Mouse (Mus musculus) CH12.LX (cell line): ENCODE measurements around the gene Olfr1158. TPM values are rescaled to one million over a fixed set of nuclear protein-coding genes. Genes with fewer than 3 reads are reported as not detected.
"Not testable (repeated sequence)": the region's sequence is repeated elsewhere in the genome, so short reads cannot be mapped to it uniquely, and the experiment has no call there.

Source experiments
- DNase-seq: peaks from one replicate; pipeline ENCODE4 v3.0.0-alpha.2; 2013; ENCODE audit errors: extremely low read depth
- H3K27ac ChIP-seq: 2 replicates; pipeline ENCODE4 v1.5.1; 2012; ENCODE audit warnings: low read depth, mild to moderate bottlenecking, control low read depth, moderate library complexity; ENCODE audit not compliant: insufficient read depth
- H3K27me3 ChIP-seq: replicated peaks from 2 replicates; pipeline ENCODE3; 2012; ENCODE audit warnings: inconsistent platforms
- H3K36me3 ChIP-seq, 2 experiments: replicated peaks in 1 of 2; 2 replicates each; pipeline versions ENCODE3 to v1.6.1; 2012; ENCODE audit warnings: inconsistent platforms in 1 of 2, low read length in 1 of 2, mild to moderate bottlenecking in 1 of 2, mixed read lengths in 1 of 2, moderate library complexity in 1 of 2; ENCODE audit not compliant: control insufficient read depth in 1 of 2, insufficient read depth in 1 of 2
- H3K4me1 ChIP-seq, 2 experiments: 2 replicates each; pipeline ENCODE4 v1.6.1; 2012; ENCODE audit warnings: inconsistent platforms in 1 of 2, moderate library complexity in 1 of 2; ENCODE audit not compliant: insufficient read depth in 2 of 2, control insufficient read depth in 1 of 2
- H3K4me2 ChIP-seq: 2 replicates; pipeline ENCODE4 v1.6.1; 2012; ENCODE audit warnings: low read depth, mild to moderate bottlenecking, control low read depth; ENCODE audit not compliant: poor library complexity, insufficient read depth, severe bottlenecking
- H3K4me3 ChIP-seq, 3 experiments: fragments of 150-350 bp in 1 of 3; sonication (generic) in 1 of 3; replicated peaks in 1 of 3; 2 replicates each; pipeline versions ENCODE3 to v1.5.1; 2011 to 2012; ENCODE audit warnings: low read depth in 2 of 3, low read length in 2 of 3, mild to moderate bottlenecking in 2 of 3, moderate library complexity in 2 of 3, control low read depth in 1 of 3, improper control_type of control experiment in 1 of 3, inconsistent platforms in 1 of 3, mixed read lengths in 1 of 3; ENCODE audit not compliant: poor library complexity in 1 of 3
- H3K79me2 ChIP-seq: replicated peaks from 2 replicates; pipeline ENCODE4 v1.6.1; 2012; ENCODE audit warnings: mild to moderate bottlenecking, moderate library complexity; ENCODE audit not compliant: control insufficient read depth, poor library complexity, insufficient read depth, severe bottlenecking; ENCODE audit errors: extremely low read depth
- H3K9ac ChIP-seq: 2 replicates; pipeline ENCODE4 v1.6.1; 2012; ENCODE audit warnings: low read depth, mild to moderate bottlenecking, control low read depth, moderate library complexity; ENCODE audit not compliant: insufficient read depth
- H3K9me3 ChIP-seq: replicated peaks from 2 replicates; pipeline ENCODE3; 2012; ENCODE audit warnings: low read length, inconsistent platforms, mixed read lengths
- BHLHE40 ChIP-seq: IDR thresholded peaks from 2 replicates; pipeline ENCODE4 v1.6.1; 2011; ENCODE audit warnings: mild to moderate bottlenecking, low read depth, low read length, improper control_type of control experiment
- E2F4 ChIP-seq: IDR thresholded peaks from 2 replicates; pipeline ENCODE4 v1.6.1; 2011; ENCODE audit warnings: low read depth, low read length, improper control_type of control experiment; ENCODE audit not compliant: insufficient replicate concordance
- ELF1 ChIP-seq: IDR thresholded peaks from 2 replicates; pipeline ENCODE4 v1.6.1; 2014; ENCODE audit warnings: low read depth, mild to moderate bottlenecking, inconsistent platforms, low read length, improper control_type of control experiment
- EP300 ChIP-seq: IDR thresholded peaks from 2 replicates; pipeline ENCODE4 v1.6.1; 2011; ENCODE audit warnings: low read length, improper control_type of control experiment
- ETS1 ChIP-seq: conservative IDR thresholded peaks from 2 replicates; pipeline ENCODE4 v1.6.1; 2012; ENCODE audit warnings: low read depth, mild to moderate bottlenecking, inconsistent platforms, low read length, improper control_type of control experiment, moderate library complexity
- HCFC1 ChIP-seq: IDR thresholded peaks from 2 replicates; pipeline ENCODE4 v1.6.1; 2012; ENCODE audit warnings: low read depth, mild to moderate bottlenecking, inconsistent platforms, low read length, improper control_type of control experiment
- JUN ChIP-seq: IDR thresholded peaks from 2 replicates; pipeline ENCODE4 v1.6.1; 2011; ENCODE audit warnings: low read depth, mild to moderate bottlenecking, low read length, improper control_type of control experiment, moderate library complexity; ENCODE audit not compliant: insufficient read depth
- MAFK ChIP-seq: IDR thresholded peaks from 2 replicates; pipeline ENCODE4 v1.6.1; 2011; ENCODE audit warnings: low read length, improper control_type of control experiment; ENCODE audit not compliant: insufficient replicate concordance
- MXI1 ChIP-seq: IDR thresholded peaks from 2 replicates; pipeline ENCODE4 v1.6.1; 2011; ENCODE audit warnings: mild to moderate bottlenecking, low read depth, low read length, improper control_type of control experiment
- MYC ChIP-seq: IDR thresholded peaks from 2 replicates; pipeline ENCODE4 v1.6.1; 2011; ENCODE audit warnings: low read depth, mild to moderate bottlenecking, improper control_type of control experiment, low read length
- NELFE ChIP-seq: IDR thresholded peaks from 2 replicates; pipeline ENCODE4 v1.6.1; 2011; ENCODE audit warnings: low read depth, low read length, improper control_type of control experiment
- NRF1 ChIP-seq: IDR thresholded peaks from 2 replicates; pipeline ENCODE4 v1.6.1; 2014; ENCODE audit warnings: low read depth, mild to moderate bottlenecking, inconsistent platforms, low read length, improper control_type of control experiment, moderate library complexity
- PAX5 ChIP-seq: IDR thresholded peaks from 2 replicates; pipeline ENCODE4 v1.6.1; 2012; ENCODE audit warnings: low read length, inconsistent platforms, mixed read lengths
- POLR2A ChIP-seq: IDR thresholded peaks from 2 replicates; pipeline ENCODE4 v1.6.1; 2011; ENCODE audit warnings: low read depth, mild to moderate bottlenecking, improper control_type of control experiment, low read length
- RAD21 ChIP-seq: IDR thresholded peaks from 2 replicates; pipeline ENCODE4 v1.6.1; 2011; ENCODE audit warnings: low read depth, mild to moderate bottlenecking, low read length, improper control_type of control experiment, moderate library complexity
- SIN3A ChIP-seq: IDR thresholded peaks from 2 replicates; pipeline ENCODE4 v1.6.1; 2012; ENCODE audit warnings: low read length, improper control_type of control experiment, inconsistent platforms
- SMC3 ChIP-seq: IDR thresholded peaks from 2 replicates; pipeline ENCODE4 v1.6.1; 2011; ENCODE audit warnings: low read depth, low read length, improper control_type of control experiment
- TBP ChIP-seq: conservative IDR thresholded peaks from 2 replicates; pipeline ENCODE4 v1.6.1; 2011; ENCODE audit warnings: low read depth, low read length, improper control_type of control experiment
- TCF12 ChIP-seq: IDR thresholded peaks from 2 replicates; pipeline ENCODE4 v1.6.1; 2014; ENCODE audit warnings: low read depth, mild to moderate bottlenecking, inconsistent platforms, low read length, improper control_type of control experiment
- UBTF ChIP-seq: IDR thresholded peaks from 2 replicates; pipeline ENCODE4 v1.6.1; 2012; ENCODE audit warnings: low read depth, mild to moderate bottlenecking, inconsistent platforms, low read length, improper control_type of control experiment, moderate library complexity
- USF1 ChIP-seq: IDR thresholded peaks from 2 replicates; pipeline ENCODE4 v1.6.1; 2014; ENCODE audit warnings: low read depth, mild to moderate bottlenecking, inconsistent platforms, low read length, improper control_type of control experiment
- USF2 ChIP-seq: conservative IDR thresholded peaks from 2 replicates; pipeline ENCODE4 v1.6.1; 2011; ENCODE audit warnings: low read depth, low read length, improper control_type of control experiment
- ZKSCAN1 ChIP-seq: IDR thresholded peaks from 2 replicates; pipeline ENCODE4 v1.6.1; 2012; ENCODE audit warnings: low read depth, inconsistent platforms, low read length, improper control_type of control experiment, borderline replicate concordance
- ZNF384 ChIP-seq: IDR thresholded peaks from 2 replicates; pipeline ENCODE4 v1.6.1; 2012; ENCODE audit warnings: low read depth, low read length, improper control_type of control experiment, inconsistent platforms
- dilution Hi-C: fragments of 300-500 bp; cut with MboI; formaldehyde crosslinking; loops from 2 replicates; pipeline ENCODE4 v1.14.3; 2020; ENCODE audit warnings: low sequenced_read_pairs; ENCODE audit not compliant: extremely low pct_unique_long_range_greater_than_20kb, extremely low pct_ligation_motif_present
- in situ Hi-C: fragments of 300-500 bp; cut with MboI; formaldehyde crosslinking; loops from 3 replicates; pipeline ENCODE4 v1.14.3; 2019; ENCODE audit warnings: low sequenced_read_pairs, low pct_ligation_motif_present, low pct_unique_long_range_greater_than_20kb, mixed read lengths
- polyA plus RNA-seq: library from polyadenylated mRNA; unstranded; fragments of >175 nt; gene quantifications from 2 replicates; pipeline ENCODE4 v1.2.1, GENCODE M21; 2012; ENCODE audit warnings: low read depth; ENCODE audit not compliant: insufficient read length
- total RNA-seq, 2 experiments: library from RNA; depleted of rRNA; stranded (reverse); fragments of 300-350 nt in 1 of 2; fragments of >200 nt in 1 of 2; gene quantifications; 2 replicates each; pipeline ENCODE4 v1.2.3; 2012 to 2014

Gene Olfr1158
- total and polyA plus RNA-seq, 3 experiments = not detected

- in situ Hi-C loops = no loop called here
Observed at GRCm38 (mm10) chr2:87974563-87974962, 15.3 kb upstream of the Olfr1158 start, which contains the start of gene Olfr74. Gene Olfr74 (minus strand): TSS chr2:87974663.

GRCm38 (mm10) chr2:88007515-88008318, 17.8 kb downstream of the Olfr1158 start, which contains the start of gene Olfr1160:
Gene Olfr1160 (minus strand): TSS chr2:88008268.
- Histone ChIP-seq H3K4me3 (no peak within 1 kb of the TSS), H3K27ac (no peak within 1 kb of the TSS), H3K4me1 (no peaks in the 10 kb centered on the region), H3K9ac (no peak within 1 kb of the TSS), H3K36me3 (no peaks in the 10 kb centered on the region), H3K79me2 (no peaks in the 10 kb centered on the region), H3K4me2 (no peak within 1 kb of the TSS), H3K9me3 (peaks cover 13% of the 10 kb centered on the region), H3K27me3 (no peaks in the 10 kb centered on the region)
- dilution Hi-C loops = no loop called here
- DNase-seq = no peak
- TF ChIP-seq POLR2A = no peak
- TF ChIP-seq EP300 = no peak
- no peak for TF ChIP-seq TBP
- no peak for TF ChIP-seq JUN
- TF ChIP-seq MYC = no peak
- no peak for TF ChIP-seq E2F4
- TF ChIP-seq NELFE = no peak
- TF ChIP-seq MAFK = no peak
- no peak for TF ChIP-seq RAD21
- no peak for TF ChIP-seq USF2
- no peak for TF ChIP-seq USF1
- TF ChIP-seq ETS1 = no peak
- TF ChIP-seq, all 38 proteins: peak for 0
- in situ Hi-C loops = no loop called here

More at GRCm38 (mm10) chr2:87974563-87974962, 15.3 kb upstream of the Olfr1158 start, which contains the start of gene Olfr74:
- no peaks in the 10 kb centered on the region for H3K36me3 ChIP-seq
- H3K27me3 ChIP-seq = no peaks in the 10 kb centered on the region
- H3K27ac ChIP-seq = no peak within 1 kb of the TSS
- no peaks in the 10 kb centered on the region for H3K79me2 ChIP-seq
- peaks cover 10% of the 10 kb centered on the region for H3K9me3 ChIP-seq
- no peak for TF ChIP-seq USF1
- no peak for TF ChIP-seq MXI1
- no peak for TF ChIP-seq HCFC1
- TF ChIP-seq UBTF = no peak
- no peak for TF ChIP-seq JUN
- TF ChIP-seq MAFK = no peak
- TF ChIP-seq SMC3 = no peak
- no peak for TF ChIP-seq SIN3A
- no peak for TF ChIP-seq ETS1
- TF ChIP-seq BHLHE40 = no peak
- no peak for TF ChIP-seq ELF1
- TF ChIP-seq ZKSCAN1 = no peak
- TF ChIP-seq TCF12 = no peak
- TF ChIP-seq PAX5 = no peak
- no peak for TF ChIP-seq NRF1
- no peak for TF ChIP-seq ZNF384
- no peak within 1 kb of the TSS for H3K4me3 ChIP-seq
- no peak for DNase-seq
- no peaks in the 10 kb centered on the region for H3K4me1 ChIP-seq
- no peak within 1 kb of the TSS for H3K4me2 ChIP-seq
- no peak within 1 kb of the TSS for H3K9ac ChIP-seq
- dilution Hi-C loops = no loop called here

- dilution Hi-C loops = not testable (repeated sequence)
Observed at GRCm38 (mm10) chr2:88022474-88022873, 32.6 kb downstream of the Olfr1158 start, which contains the start of gene Olfr1161. Gene Olfr1161 (plus strand): TSS chr2:88022774.

More at GRCm38 (mm10) chr2:88022474-88022873, 32.6 kb downstream of the Olfr1158 start, which contains the start of gene Olfr1161:
- H3K27me3 ChIP-seq, DNase-seq, H3K4me1 ChIP-seq, H3K4me2 ChIP-seq, H3K27ac ChIP-seq, H3K36me3 ChIP-seq, H3K4me3 ChIP-seq, in situ Hi-C loops, H3K79me2 ChIP-seq, H3K9ac ChIP-seq: not testable (repeated sequence)
- peaks cover 15% of the 10 kb centered on the region for H3K9me3 ChIP-seq
